Mouse (Mus musculus) common myeloid progenitor, adult 5-6 weeks (primary cell): ENCODE data around the gene Mapk1. TPM values are rescaled to one million over a fixed set of nuclear protein-coding genes. Genes with fewer than 3 reads are reported as not detected.

Experiments
- ATAC-seq: replicated peaks from 2 replicates; pipeline ENCODE4 v1.8.0; 2016; ENCODE audit warnings: low read depth, mild to moderate bottlenecking, moderate TSS enrichment, inconsistent platforms; ENCODE audit not compliant: poor library complexity, severe bottlenecking
- total RNA-seq: library from RNA; stranded (forward); fragments of 200-1000, 187-1606 nt; gene quantifications from 2 replicates; pipeline ENCODE4 v1.2.3, GENCODE M21; 2017

Gene Mapk1
- total RNA-seq, 1 experiment from 2014 or later = 173 TPM

DNA sequence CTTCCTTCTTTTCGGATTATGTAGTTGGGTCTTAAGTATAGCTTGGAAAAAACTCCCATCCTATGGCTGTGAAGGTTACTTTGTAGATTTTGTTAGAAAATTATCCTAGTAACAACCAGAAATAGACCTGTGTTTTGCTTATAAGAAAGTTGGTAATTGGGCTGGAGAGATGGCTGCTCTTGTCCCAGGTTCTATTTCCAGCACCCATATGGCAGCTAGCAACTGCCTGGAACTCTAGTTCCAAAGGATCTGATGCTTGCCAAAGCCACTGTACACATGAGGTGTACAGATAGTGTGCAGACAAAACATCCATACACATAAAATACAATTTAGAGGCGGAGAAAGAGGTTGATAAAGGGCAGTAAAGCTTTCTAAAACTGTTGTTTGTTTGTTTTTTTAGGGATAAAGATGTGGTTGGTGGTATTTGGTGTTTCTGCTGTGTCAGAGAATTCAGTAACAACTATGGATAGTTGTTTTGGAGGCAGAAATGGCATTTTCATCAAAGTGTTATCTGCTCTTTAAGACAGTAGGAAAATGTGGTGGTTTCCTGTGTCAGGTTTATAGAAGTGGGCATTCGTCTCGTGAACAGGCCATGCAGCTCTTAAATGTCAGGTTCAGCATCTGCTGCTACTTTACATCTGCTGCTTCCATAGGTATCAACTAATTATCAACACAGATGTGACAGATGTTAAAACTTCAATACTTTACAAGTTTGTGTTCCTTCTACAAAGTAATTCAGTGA lies 32.1 kb downstream of the Mapk1 start:
- ATAC-seq = 0 out of 2 replicates have a peak, but pooled peaks have one; percentile 8

DNA sequence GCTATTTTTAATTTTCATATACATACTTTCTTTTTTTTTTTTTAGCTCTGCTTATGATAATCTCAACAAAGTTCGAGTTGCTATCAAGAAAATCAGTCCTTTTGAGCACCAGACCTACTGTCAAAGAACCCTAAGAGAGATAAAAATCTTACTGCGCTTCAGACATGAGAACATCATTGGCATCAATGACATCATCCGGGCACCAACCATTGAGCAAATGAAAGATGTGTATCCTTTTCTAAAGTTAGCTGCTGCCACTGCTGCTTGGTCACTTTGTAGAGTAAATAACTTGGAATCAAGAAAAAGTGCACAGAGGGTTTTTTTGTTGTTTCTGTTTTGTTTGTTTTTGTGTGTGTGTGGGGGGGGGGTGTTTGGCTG lies 32.7 kb downstream of the Mapk1 start:
- ATAC-seq = no peak

GRCm38 (mm10) chr16:17018071-17018470 lies 34.9 kb downstream of the Mapk1 start:
- no peak for ATAC-seq

- ATAC-seq = no peak
Observed at GRCm38 (mm10) chr16:17024469-17025148, 41.4 kb downstream of the Mapk1 start.

GRCm38 (mm10) chr16:17029971-17030695 lies 47.0 kb downstream of the Mapk1 start:
- no peak for ATAC-seq

GRCm38 (mm10) chr16:17033754-17034153 lies 50.6 kb downstream of the Mapk1 start:
- no peak for ATAC-seq

DNA sequence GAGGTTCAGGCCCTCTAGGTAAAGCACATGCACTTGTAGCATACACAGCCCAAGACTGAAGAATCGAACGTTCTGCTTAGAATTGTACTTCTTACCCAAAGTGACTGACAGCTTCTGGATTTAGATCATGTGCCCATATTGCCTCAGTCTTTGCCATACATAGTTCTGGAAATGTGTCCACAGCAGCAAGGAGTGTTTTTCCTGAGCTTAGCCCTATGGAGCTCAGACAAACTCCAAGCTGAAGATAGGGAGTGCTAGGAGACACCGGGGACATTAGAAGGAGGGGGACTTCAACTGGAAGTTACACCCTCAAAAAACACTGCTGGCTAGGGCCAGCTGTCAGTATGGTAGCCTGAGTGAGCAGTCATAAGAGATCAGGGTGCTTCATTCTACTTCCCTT lies 57.5 kb downstream of the Mapk1 start:
- no peak for ATAC-seq

- ATAC-seq = no peak
Observed at GRCm38 (mm10) chr16:17041417-17041816, 58.2 kb downstream of the Mapk1 start.

DNA sequence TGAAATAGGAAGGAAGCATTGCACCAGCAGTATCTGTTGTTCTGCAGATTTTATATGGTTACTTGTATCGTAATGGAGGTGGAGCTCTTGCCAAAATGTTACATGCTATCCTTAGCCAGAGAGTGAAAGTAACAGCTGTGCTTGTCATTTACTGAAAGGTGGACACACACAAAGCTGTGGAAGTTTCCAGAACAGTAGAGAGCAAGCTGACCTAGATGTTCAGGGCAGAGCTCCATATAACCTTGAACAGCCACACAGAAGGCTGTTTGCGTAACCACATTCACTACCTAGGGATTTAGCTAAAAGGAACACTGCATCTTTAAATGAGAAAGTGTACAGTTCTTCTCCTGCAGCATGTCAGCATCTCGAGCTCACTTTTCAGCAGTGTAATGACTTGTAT lies 61.1 kb downstream of the Mapk1 start:
- no peak for ATAC-seq

- no peak for ATAC-seq
Observed at GRCm38 (mm10) chr16:17045287-17045686, 62.1 kb downstream of the Mapk1 start.

- ATAC-seq = no peak
Observed at GRCm38 (mm10) chr16:17049886-17050285, 66.7 kb downstream of the Mapk1 start.

- ATAC-seq = no peak
Observed at GRCm38 (mm10) chr16:17052087-17052486, 68.9 kb downstream of the Mapk1 start.

DNA sequence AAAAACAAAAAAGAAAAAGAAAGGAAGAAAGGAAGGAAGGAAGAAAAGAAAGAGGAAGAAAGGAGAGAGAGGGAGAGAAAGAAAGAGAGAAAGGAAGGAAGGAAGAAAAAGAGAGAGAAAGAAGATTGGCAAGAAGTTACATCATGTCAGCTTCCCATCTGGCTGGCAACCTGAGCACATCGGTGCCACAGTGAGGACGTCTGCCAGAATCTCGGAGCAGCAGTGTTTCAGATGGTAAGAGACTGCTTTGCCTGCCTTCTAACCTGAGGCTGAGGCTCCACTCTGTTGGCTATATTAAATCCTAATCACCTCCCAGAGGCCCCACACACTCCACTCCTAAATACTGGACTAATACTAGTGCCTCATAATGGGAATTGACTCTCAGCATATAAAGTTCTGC lies 70.7 kb downstream of the Mapk1 start:
- ATAC-seq = no peak

DNA sequence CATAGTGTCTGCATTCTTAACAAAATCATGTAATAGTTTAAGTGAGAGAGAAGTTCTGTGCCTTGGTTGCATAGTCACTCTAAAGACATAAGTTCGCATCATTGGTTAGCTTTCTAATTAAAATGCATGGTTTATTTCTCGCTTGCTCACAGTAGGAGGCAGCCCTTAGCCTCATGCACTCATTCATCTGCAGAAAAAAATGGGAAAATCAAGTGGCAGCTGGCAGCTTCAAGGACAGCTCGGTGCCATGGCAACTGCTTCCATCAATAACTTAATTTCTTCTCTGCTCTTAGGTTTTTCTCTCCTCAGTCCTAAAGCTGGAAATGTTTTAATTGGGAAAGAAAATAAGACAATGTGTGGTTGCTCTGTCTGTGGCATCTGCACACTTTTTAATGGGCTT lies 72.4 kb downstream of the Mapk1 start:
- ATAC-seq = no peak

- ATAC-seq = no peak
Observed at GRCm38 (mm10) chr16:17062338-17062737, 79.2 kb downstream of the Mapk1 start.

DNA sequence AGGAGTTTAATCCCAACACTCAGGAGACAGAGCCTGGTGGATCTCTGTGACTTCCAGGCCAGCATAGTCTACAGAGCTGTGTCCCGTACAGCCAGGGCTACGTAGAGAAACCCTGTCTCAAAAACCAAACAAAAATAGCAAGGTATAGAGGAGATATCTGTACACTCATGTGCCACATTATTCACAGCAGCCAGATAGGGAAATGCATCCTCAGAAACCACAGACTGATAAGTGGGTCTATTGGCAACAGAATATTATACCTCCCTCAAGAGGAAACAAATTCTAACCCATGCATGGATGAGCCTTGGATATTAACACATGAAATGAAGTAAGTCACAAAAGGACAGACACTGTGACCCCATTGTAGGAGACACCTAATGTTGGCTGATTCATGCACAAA lies 84.4 kb downstream of the Mapk1 start:
- ATAC-seq = no peak

- ATAC-seq = peak; percentile 84
Observed at GRCm38 (mm10) chr16:17069511-17070443, 86.6 kb downstream of the Mapk1 start, which contains the start of gene Ypel1. Gene Ypel1 (plus strand): TSS chr16:17069696.

DNA sequence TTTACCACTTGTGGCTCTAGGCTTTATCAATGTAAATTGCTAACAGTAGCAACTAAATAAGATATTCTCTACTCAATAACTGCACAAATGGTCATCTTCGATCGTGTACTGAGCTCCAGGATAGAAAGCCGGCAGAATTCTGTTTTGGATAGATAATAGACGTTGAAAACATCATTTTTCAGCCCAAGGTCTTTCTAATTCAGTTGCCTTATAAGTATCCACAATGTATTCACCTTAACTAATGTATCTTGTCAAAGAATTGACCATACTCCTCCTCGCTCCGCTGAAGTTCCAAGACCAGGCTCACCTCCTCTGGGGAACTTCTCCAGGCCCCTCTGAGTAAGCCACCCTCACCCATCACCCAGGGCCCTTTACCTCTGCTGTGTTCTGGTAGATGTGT lies 87.5 kb downstream of the Mapk1 start:
- no peak for ATAC-seq

DNA sequence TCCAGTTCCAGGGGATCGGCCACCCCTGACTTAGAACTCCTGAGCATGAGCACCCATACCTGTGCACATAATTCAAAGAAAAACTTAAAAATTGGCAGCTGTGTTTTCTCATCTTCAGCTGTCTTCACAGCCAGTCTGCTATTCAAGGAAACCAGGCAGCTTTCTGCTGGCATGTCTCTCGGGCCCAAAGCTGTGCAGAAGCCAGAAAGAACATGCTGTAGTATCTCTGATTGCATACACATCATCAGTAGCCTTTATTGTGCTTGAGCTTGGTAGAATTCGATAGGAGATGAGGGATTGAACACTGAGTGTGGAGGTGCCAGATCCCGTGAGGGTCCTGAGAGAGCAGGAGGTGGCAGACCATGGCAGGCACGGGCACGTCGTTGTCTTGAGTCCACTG lies 89.8 kb downstream of the Mapk1 start:
- ATAC-seq = no peak

- ATAC-seq = no peak
Observed at GRCm38 (mm10) chr16:17076301-17076700, 93.1 kb downstream of the Mapk1 start.
